Mouse (Mus musculus): ENCODE measurements around the gene Dmgdh. TPM values are rescaled to one million over a fixed set of nuclear protein-coding genes. Genes with fewer than 3 reads are reported as not detected.
A peak's percentile ranks its signal among the peaks of the same experiment; 100 is the strongest.

Gene Dmgdh
- polyA plus RNA-seq, 1 experiment from 2014 or later: 0.12 TPM

GRCm38 (mm10) chr13:93773704-93774315, 99.6 kb downstream of the Dmgdh start:
- Histone ChIP-seq H3K36me3 (ENCODE audit: control insufficient read depth, insufficient read depth, low read length) (no peaks in the 10 kb centered on the region), H3K27ac (replicated peaks) (no peak overlapping the region), H3K27me3 (ENCODE audit: control insufficient read depth, insufficient read depth, low read length) (no peaks in the 10 kb centered on the region), H3K4me1 (replicated peaks; ENCODE audit: control insufficient read depth, insufficient read depth) (no peaks in the 10 kb centered on the region), H3K9ac (ENCODE audit: low read length) (no peak overlapping the region), H3K4me3 (ENCODE audit: low read depth, low read length) (no peak overlapping the region), H3K9me3 (ENCODE audit: control insufficient read depth, low read length) (no peaks in the 10 kb centered on the region), H3K4me2 (replicated peaks; ENCODE audit: low read depth) (no peak overlapping the region)
- ATAC-seq (ENCODE audit: low FRiP score, low TSS enrichment) (no peak), DNase-seq (ENCODE audit: low spot score) (no peak)
- WGBS: 62% methylated on average over 7 of the region's 7 CpGs
- TF ChIP-seq CTCF (IDR thresholded peaks at IDR 0.05; ENCODE audit: low read depth): no peak
- TF ChIP-seq EP300 (optimal IDR thresholded peaks at IDR 0.05): no peak

GRCm38 (mm10) chr13:93782823-93783222, 108.6 kb downstream of the Dmgdh start:
- Histone ChIP-seq H3K4me1 (replicated peaks; ENCODE audit: control insufficient read depth, insufficient read depth) (no peaks in the 10 kb centered on the region), H3K27me3 (ENCODE audit: control insufficient read depth, insufficient read depth, low read length) (no peaks in the 10 kb centered on the region), H3K27ac (replicated peaks) (no peak overlapping the region), H3K4me3 (ENCODE audit: low read depth, low read length) (no peak overlapping the region), H3K4me2 (replicated peaks; ENCODE audit: low read depth) (no peak overlapping the region), H3K9ac (ENCODE audit: low read length) (no peak overlapping the region), H3K9me3 (ENCODE audit: control insufficient read depth, low read length) (no peaks in the 10 kb centered on the region), H3K36me3 (ENCODE audit: control insufficient read depth, insufficient read depth, low read length) (no peaks in the 10 kb centered on the region)
- WGBS: 76% methylated on average over 5 of the region's 5 CpGs
- TF ChIP-seq EP300 (optimal IDR thresholded peaks at IDR 0.05): no peak
- no peak for TF ChIP-seq CTCF (IDR thresholded peaks at IDR 0.05; ENCODE audit: low read depth)
- DNase-seq (ENCODE audit: low spot score): no peak
- no peak for ATAC-seq (ENCODE audit: low FRiP score, low TSS enrichment)

GRCm38 (mm10) chr13:93785329-93785728, 111.1 kb downstream of the Dmgdh start:
- no peak for DNase-seq (ENCODE audit: low spot score)
- no peaks in the 10 kb centered on the region for H3K36me3 ChIP-seq (ENCODE audit: control insufficient read depth, insufficient read depth, low read length)

GRCm38 (mm10) chr13:93786051-93786450, 111.8 kb downstream of the Dmgdh start:
- ATAC-seq (ENCODE audit: low FRiP score, low TSS enrichment): no peak
- TF ChIP-seq EP300 (optimal IDR thresholded peaks at IDR 0.05) (no peak), CTCF (IDR thresholded peaks at IDR 0.05; ENCODE audit: low read depth) (no peak)

More at GRCm38 (mm10) chr13:93785329-93785728, 111.1 kb downstream of the Dmgdh start:
- Histone ChIP-seq H3K9ac (ENCODE audit: low read length) (no peak overlapping the region), H3K27ac (replicated peaks) (no peak overlapping the region), H3K4me1 (replicated peaks; ENCODE audit: control insufficient read depth, insufficient read depth) (no peaks in the 10 kb centered on the region), H3K4me3 (ENCODE audit: low read depth, low read length) (no peak overlapping the region), H3K4me2 (replicated peaks; ENCODE audit: low read depth) (no peak overlapping the region), H3K9me3 (ENCODE audit: control insufficient read depth, low read length) (no peaks in the 10 kb centered on the region), H3K27me3 (ENCODE audit: control insufficient read depth, insufficient read depth, low read length) (no peaks in the 10 kb centered on the region)
- TF ChIP-seq EP300 (optimal IDR thresholded peaks at IDR 0.05) (no peak), CTCF (IDR thresholded peaks at IDR 0.05; ENCODE audit: low read depth) (peak; percentile 52)
- ATAC-seq (ENCODE audit: low FRiP score, low TSS enrichment): no peak
- WGBS: 76% methylated on average over 3 of the region's 3 CpGs

GRCm38 (mm10) chr13:93787647-93788046, 113.4 kb downstream of the Dmgdh start:
- 41% methylated on average over 8 of the region's 8 CpGs for WGBS
- no peak for DNase-seq (ENCODE audit: low spot score)

More at GRCm38 (mm10) chr13:93786051-93786450, 111.8 kb downstream of the Dmgdh start:
- H3K36me3 ChIP-seq (ENCODE audit: control insufficient read depth, insufficient read depth, low read length): no peaks in the 10 kb centered on the region
- H3K9me3 ChIP-seq (ENCODE audit: control insufficient read depth, low read length): no peaks in the 10 kb centered on the region
- H3K27me3 ChIP-seq (ENCODE audit: control insufficient read depth, insufficient read depth, low read length): no peaks in the 10 kb centered on the region
- no peak overlapping the region for H3K9ac ChIP-seq (ENCODE audit: low read length)
- no peak for DNase-seq (ENCODE audit: low spot score)
- H3K27ac ChIP-seq (replicated peaks): no peak overlapping the region
- no peak overlapping the region for H3K4me3 ChIP-seq (ENCODE audit: low read depth, low read length)
- WGBS: 78% methylated on average over 2 of the region's 2 CpGs
- no peaks in the 10 kb centered on the region for H3K4me1 ChIP-seq (replicated peaks; ENCODE audit: control insufficient read depth, insufficient read depth)
- no peak overlapping the region for H3K4me2 ChIP-seq (replicated peaks; ENCODE audit: low read depth)

GRCm38 (mm10) chr13:93792945-93793642, 118.9 kb downstream of the Dmgdh start:
- peak; percentile 30 for DNase-seq (ENCODE audit: low spot score)
- peak; percentile 59 for ATAC-seq (ENCODE audit: low FRiP score, low TSS enrichment)
- Histone ChIP-seq H3K36me3 (ENCODE audit: control insufficient read depth, insufficient read depth, low read length) (no peaks in the 10 kb centered on the region), H3K4me3 (ENCODE audit: low read depth, low read length) (no peak overlapping the region), H3K4me2 (replicated peaks; ENCODE audit: low read depth) (no peak overlapping the region), H3K9ac (ENCODE audit: low read length) (no peak overlapping the region), H3K4me1 (replicated peaks; ENCODE audit: control insufficient read depth, insufficient read depth) (no peaks in the 10 kb centered on the region), H3K27me3 (ENCODE audit: control insufficient read depth, insufficient read depth, low read length) (no peaks in the 10 kb centered on the region), H3K27ac (replicated peaks) (no peak overlapping the region), H3K9me3 (ENCODE audit: control insufficient read depth, low read length) (no peaks in the 10 kb centered on the region)
- TF ChIP-seq CTCF (IDR thresholded peaks at IDR 0.05; ENCODE audit: low read depth): peak; percentile 74
- no peak for TF ChIP-seq EP300 (optimal IDR thresholded peaks at IDR 0.05)
- WGBS: 47% methylated on average over 11 of the region's 11 CpGs

More at GRCm38 (mm10) chr13:93787647-93788046, 113.4 kb downstream of the Dmgdh start:
- H3K27ac ChIP-seq (replicated peaks): no peak overlapping the region
- no peak overlapping the region for H3K4me2 ChIP-seq (replicated peaks; ENCODE audit: low read depth)
- H3K4me1 ChIP-seq (replicated peaks; ENCODE audit: control insufficient read depth, insufficient read depth): no peaks in the 10 kb centered on the region
- TF ChIP-seq CTCF (IDR thresholded peaks at IDR 0.05; ENCODE audit: low read depth) (no peak), EP300 (optimal IDR thresholded peaks at IDR 0.05) (no peak)
- H3K9me3 ChIP-seq (ENCODE audit: control insufficient read depth, low read length): no peaks in the 10 kb centered on the region
- no peaks in the 10 kb centered on the region for H3K27me3 ChIP-seq (ENCODE audit: control insufficient read depth, insufficient read depth, low read length)
- ATAC-seq (ENCODE audit: low FRiP score, low TSS enrichment): no peak
- H3K9ac ChIP-seq (ENCODE audit: low read length): no peak overlapping the region
- H3K36me3 ChIP-seq (ENCODE audit: control insufficient read depth, insufficient read depth, low read length): no peaks in the 10 kb centered on the region
- no peak overlapping the region for H3K4me3 ChIP-seq (ENCODE audit: low read depth, low read length)
